Mouse (Mus musculus): ENCODE data around the gene Cox6a2.
"Not testable (repeated sequence)": the region's sequence is repeated elsewhere in the genome, so short reads cannot be mapped to it uniquely, and the experiment has no call there.

Gene Cox6a2

DNA sequence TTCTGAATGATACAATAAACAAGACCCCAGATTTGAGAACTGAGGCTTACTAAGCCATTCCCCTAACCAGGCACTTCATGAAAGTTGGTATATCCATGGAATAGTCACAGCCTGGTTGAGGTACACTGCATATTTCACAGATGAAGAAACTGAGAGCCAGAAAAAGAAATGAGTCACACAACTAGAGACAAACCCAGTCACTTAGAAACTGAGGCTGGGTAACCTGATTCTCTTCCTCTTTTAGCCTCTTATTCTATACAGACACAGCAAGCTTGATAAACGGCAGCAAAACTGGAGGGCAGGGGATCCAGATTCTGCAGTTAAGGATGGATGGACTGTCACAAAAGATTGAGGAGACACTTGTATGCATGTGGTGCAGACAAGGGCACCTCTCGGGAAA is 28.6 kb upstream of the Cox6a2 start:
- no peak for DNase-seq (ENCODE audit: low spot score)

DNA sequence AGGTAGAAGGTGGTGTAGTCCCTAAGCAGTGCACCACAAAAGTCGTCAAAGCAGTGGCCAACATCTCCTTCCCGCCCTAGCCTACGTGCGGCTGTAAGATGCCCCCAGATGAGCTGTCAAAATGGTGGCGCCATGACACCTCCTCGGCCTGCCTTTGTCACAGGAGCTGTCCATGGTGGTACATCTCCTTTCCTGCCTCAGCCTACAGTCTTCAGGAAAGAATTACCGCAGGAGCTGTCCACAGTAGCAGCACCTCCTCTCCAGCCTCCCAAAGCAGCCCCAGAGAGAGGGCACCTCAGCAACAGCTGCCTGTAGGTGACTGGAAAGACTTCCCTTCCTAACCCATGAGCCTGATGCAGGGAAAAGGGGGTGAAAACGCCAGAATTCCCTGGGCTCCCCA is 25.6 kb upstream of the Cox6a2 start:
- no peak for DNase-seq (ENCODE audit: low spot score)

DNA sequence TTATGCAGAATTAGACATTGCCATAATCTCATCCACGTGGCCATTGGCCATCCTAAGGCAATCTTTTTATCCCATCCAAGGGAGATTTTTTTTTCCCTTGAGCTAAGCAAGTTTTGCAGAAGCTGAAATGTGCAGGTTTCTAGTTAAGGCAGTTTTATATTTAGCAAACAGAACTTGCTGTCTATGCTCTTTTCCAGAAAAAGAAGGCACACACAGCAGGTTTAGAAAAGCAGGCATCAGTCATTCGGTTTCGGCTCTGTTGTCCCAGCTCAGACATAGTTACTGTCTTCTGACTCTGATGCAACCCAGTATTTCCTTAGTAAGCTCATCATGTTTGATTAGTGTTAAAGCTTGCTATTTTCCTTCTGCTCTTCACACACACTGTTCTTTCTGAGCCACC is 14.7 kb upstream of the Cox6a2 start:
- DNase-seq (ENCODE audit: low spot score): no peak

DNA sequence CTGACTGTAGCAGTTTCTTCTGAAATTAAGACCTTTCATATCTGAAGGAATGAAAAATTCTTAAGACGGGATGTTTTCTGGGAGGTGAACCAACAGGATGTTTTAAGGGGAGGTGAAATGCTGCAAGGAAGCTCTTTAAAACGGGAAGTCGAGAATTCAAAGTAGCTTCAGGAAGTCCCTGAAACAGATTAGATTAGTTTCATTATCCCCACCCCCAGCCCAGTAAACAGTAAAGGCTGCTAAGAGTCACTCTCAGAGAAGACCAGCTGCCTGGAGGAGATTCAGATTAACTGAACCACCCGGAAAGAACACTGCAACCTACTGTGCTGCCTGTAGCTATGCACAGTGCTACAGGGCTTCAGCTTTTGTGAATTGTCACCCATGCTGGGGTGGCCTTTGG is 13.8 kb upstream of the Cox6a2 start:
- no peak for DNase-seq (ENCODE audit: low spot score)

DNA sequence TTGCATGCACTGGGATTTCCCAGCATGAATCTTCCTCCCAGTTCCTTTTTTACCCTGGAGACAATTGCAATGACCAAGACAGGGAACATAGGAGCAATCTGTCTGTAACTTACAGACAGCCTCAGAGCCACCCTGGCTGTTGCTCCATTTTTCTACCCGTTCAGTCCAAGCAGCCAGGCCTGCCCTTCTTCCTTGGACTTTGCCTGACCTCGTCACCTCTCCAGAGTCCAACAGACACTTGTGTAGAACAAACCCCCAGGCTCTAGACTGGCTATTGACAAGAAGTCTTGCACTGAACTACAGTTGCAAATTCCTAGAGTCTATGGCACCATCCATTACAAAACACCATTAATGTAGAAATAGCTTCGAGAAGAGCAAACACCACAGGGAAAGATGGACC is 3.6 kb upstream of the Cox6a2 start:
- no peak for DNase-seq (ENCODE audit: low spot score)

DNA sequence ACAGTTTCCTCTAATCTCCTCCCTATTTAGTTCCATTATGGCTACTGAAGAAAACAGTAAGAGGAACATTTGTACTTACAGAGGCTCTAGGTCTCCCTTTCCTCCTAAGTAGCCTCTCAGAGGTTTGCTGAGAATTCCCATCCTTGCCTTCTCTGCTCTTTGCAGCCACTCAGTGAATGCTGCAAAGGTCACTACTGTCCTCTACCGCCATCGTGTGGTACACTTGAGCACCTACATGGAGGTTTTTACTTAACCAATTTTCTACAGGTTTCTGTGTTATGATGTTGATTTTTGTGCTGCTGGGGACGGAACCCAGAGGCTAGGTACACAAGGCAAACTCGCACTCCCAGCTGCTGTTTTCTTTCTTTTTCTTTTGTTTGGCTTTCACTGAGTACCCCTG is 2.0 kb upstream of the Cox6a2 start:
- DNase-seq (ENCODE audit: low spot score): peak; percentile 78

DNA sequence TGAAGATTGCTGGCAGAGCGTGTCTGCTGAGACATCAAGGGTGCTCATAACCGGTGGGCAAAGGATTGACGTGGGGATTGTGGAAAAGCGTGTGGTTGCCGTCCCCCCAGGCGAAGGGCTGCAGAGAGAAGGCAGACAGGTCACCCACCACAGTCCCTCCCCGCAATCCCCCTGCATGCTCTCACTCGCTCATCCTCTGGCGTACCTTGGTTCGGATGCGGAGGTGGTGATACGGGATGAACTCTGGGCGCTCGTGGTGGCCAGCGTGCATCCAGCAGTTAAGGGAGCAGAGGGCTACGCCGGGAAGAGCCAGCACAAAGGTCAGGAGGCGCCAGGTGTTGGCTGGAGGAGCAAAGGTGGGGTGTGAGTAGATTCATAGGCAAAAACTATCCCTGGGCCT is 492 bp downstream of the Cox6a2 start:
- no peak for DNase-seq (ENCODE audit: low spot score)

DNA sequence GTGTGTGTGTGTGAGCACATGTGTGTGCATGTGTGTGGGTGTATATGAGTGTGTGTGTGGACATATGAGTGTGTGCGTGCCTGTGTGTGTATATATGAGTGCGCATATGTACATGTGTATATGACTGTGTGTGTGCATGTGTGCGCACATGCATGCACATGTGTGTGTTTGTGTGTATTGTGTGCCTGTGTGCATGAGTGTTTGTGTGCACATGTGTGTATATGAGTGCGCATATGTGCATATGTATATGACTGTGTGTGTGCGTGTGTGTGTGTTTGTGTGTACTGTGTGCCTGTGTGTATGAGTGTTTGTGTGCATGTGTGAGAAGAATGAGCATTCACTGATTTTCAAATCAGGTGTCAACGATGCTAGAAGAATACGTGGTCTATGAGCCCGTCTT is 2.0 kb downstream of the Cox6a2 start:
- DNase-seq (ENCODE audit: low spot score): no peak

DNA sequence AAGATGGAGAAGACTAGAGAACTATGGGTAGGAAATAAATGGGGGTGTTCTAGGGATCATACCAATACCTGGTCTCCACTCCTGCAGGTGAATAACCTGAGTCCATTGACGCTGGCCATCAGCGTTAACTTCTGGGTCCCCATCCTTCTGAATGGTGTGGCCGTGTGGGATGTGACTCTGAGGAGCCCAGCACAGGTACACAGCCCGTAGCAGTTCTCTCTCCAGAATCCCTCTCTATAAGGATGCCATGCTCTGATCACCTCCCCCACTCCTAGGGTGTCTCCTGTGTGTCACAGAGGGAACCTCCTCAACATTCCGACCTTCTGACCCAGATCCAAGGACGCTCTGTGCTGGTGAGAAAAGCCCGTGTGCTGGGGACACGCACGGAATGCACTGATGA is 3.1 kb downstream of the Cox6a2 start:
- DNase-seq (ENCODE audit: low spot score): no peak

DNA sequence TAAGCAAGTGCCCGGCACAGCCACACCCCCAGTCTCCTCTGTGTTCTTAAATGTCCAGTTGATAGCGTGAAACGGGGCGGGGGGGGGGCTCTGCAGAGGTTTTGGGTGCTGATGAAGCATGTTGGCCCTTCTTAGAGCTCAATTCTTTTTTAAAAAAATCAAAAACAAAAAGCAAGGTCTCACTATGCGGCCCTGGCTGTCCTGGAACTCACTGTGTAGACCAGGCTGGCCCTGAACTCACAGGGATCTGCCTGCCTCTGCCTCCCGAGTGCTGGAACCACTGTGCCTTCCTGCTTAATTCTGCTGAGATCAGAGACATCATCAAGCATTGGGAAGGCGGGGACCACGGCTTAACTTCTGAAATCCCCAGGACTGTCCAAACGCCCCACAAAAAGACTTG is 4.6 kb downstream of the Cox6a2 start:
- DNase-seq (ENCODE audit: low spot score): no peak

DNA sequence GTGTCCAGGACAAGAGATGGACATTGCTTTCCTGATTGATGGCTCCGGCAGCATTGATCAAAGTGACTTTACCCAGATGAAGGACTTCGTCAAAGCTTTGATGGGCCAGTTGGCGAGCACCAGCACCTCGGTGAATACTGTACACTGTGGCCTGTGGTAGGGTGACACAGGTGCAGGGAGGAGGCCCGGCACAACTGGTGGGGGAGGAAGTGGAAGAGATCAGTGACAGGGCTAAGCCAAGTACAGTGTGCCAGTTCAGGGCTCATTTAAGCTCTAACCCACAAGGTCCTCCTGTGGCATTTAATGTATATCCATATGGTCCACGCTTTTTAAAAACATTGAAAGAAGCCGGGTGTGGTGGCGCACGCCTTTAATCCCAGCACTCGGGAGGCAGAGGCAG is 24.5 kb downstream of the Cox6a2 start:
- DNase-seq (ENCODE audit: low spot score): no peak

DNA sequence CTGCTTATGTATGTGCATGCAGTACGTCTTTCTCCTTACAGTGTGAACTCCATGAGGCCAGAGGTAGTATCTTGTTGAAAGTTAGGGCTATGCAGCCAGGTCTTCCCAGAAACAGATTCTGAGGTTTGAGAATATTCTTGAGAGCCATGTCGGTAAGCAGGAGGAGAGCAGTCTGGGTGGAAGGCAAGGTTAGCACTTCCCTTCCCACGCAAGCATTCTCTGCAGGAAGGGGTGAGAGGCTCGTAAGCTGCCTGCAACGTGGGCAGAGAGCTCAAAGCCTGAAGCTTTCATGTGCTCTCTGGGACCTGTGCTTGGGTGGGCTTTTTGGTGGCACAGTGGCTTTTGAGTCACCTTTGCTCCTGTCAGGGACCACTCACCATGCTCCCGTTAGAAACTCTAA is 25.6 kb downstream of the Cox6a2 start:
- DNase-seq (ENCODE audit: low spot score): no peak

DNA sequence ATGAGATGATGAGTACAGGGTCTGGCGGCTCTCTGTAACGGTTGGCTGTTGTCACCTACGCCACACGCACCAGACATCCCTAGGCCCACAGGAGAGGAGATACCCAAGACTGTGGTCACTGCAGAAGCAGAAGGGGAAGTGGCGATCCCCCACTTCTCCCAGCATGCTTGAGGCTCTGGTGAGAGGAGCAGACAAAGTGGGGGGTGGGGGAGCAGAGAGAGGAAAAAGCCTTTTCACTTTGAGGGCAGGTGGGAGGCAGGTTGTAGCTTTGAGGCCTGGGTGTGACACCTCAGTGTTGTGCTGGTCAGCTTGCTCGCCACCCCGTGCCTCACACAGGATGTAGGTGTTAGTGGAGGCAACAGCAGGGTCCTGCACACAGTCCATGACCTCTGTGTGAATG is 26.1 kb downstream of the Cox6a2 start:
- DNase-seq (ENCODE audit: low spot score): no peak

DNA sequence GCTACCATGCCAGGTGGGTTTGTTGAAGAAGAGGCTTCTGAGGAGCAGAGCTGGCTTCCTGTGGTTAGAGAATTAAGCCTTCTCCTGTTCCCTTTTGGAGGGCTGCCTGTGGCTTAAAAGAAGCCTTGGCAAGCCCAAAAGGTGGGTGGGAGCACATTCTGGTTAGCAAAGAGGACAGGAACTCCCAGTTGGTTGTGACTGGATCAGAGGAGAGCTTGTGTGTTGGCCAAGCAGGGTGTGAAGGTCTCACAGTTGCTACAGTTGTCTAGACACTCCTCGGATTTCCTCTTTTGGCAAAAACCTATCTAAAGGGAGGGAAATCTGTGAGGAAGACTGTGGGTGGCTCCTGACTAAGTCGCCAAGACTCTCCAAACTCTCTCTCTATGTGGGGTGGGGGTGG is 27.8 kb downstream of the Cox6a2 start:
- DNase-seq (ENCODE audit: low spot score): no peak

DNA sequence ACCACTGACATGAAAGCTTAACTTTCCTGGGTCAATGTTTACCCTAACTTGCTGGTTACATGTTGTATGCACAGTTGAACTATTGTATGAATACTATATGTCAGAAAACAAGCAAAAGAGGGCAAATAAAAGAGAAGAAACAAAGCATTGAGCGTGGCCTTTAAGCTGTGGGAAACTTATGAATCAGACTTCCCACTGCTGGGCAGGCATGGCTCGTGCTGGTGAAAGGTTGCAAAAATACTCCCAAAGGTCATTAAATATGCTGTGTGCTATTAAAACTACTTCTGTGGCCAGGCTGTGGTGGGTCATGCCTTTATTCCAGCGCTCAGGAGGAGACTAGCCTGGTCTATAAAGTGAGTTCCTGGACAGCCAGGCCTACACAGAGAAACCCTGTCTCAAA is 36.2 kb downstream of the Cox6a2 start:
- no peak for DNase-seq (ENCODE audit: low spot score)

DNA sequence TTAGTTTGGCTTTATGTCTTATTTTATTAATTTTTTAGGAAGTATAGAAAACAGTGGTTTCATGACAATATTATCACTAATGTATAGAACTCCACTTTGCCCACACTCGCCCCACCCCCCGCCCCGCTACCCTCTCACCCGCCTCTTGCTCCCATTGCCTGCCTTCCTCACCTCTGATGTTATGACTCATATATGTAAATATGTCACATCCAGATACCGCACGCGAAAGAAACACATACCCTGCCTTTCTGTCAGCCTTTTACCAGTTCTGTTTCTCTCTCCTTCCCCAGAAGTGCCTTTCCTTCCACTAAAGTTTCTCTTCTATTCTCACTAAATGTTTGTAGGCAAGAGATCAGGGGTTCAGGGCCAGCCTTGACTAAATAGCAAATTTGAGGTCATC is 39.8 kb downstream of the Cox6a2 start:
- no peak for DNase-seq (ENCODE audit: low spot score)

DNA sequence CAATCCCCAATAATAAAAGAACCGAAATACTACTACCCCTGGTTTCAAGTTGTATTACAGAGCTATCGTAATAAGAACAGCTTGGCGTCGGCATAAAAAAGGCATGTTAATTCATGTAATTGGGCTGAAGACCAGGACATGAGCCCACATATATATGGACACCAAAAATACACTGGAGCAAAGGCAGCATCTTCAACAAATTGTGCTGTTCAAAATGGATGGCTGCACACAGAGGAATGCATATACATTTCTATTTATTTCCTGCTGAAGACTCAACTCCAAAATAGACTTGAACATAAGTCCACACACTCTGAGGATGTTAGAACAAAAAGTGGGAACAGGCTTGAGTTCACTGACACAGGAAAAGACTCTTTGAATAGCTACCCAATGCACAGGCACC is 42.2 kb downstream of the Cox6a2 start:
- DNase-seq (ENCODE audit: low spot score): no peak

DNA sequence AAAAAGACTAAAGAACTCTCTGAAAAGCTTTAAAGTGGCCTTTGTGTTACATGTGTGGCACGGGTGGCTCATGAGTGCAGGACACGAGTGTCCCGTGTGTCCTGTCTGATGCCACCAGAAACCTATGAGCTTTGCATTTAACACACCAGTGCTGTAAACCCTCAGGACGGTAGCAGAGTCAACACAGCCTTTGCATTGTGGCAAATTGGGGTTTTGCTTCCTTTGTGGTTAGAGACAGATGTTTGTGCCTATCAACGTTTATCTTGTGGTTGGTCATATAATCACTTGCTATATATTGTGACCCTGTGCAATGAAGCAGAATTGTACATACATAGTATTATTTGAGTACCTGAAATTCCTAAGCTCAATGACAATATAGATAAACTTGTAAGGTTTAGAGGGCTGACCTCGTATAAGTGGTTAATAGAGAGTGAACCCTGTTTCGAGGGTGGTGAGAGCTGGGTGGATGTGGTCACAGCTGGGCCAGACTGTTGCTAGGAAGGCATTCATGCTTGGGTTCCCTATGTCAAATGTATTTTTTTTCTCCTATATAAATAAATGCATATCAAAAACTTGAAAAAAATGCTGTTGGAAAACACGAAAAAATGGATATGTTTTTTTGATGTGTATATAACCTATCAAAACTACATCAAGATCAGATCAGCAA is 47.4 kb downstream of the Cox6a2 start:
- DNase-seq (ENCODE audit: low spot score): not testable (repeated sequence)
